Mouse (Mus musculus) neural tube, postnatal 0 days (tissue): ENCODE measurements around the gene Clec3a. TPM values are rescaled to one million over a fixed set of nuclear protein-coding genes. Genes with fewer than 3 reads are reported as not detected.

Experiments
- polyA plus RNA-seq: library from polyadenylated mRNA; unstranded; fragments of >200 nt; fragmentation: Nextera tagmentation; extraction: Ambion mirVana; gene quantifications from 2 replicates; pipeline ENCODE4 v1.2.1, GENCODE M21; 2015

Gene Clec3a
- 0.28 TPM in 1 of 2 replicates, not detected in the other for polyA plus RNA-seq

GRCm38 (mm10) chr8:114417786-114418185 lies at the start of gene Clec3a:
Gene Clec3a, plus strand, starts transcription at chr8:114418086.

GRCm38 (mm10) chr8:114439334-114440204 lies 21.7 kb downstream of the Clec3a start, which contains the start of gene Wwox:
Gene Wwox, plus strand, starts transcription at chr8:114439655.

Other genes with a start within 250 kb of the Clec3a start
- gene Vat1l, start 212.5 kb upstream of the Clec3a start, polyA plus RNA-seq, result 65.1 and 68.2 TPM in 2 replicates
- 13.7 and 15.8 TPM in 2 replicates for gene Wwox, start 21.6 kb downstream of the Clec3a start, polyA plus RNA-seq